Mouse (Mus musculus) hindbrain, embryonic 14.5 days (tissue): ENCODE measurements at regions not wholly inside any gene's neighbourhood (a gene's known extent, or its start where the extent isn't known, plus 50 kb on each side); places are given as distances from the start of the nearest gene placed in this dataset.
A peak's percentile ranks its signal among the peaks of the same experiment; 100 is the strongest.

ENCODE experiments used
- ATAC-seq: fragments of 200-750 bp; cut with Nextera tagmentation; 2 replicates; pipeline ENCODE4 v1.8.0; 2017; ENCODE audit warnings: moderate number of reproducible peaks, mild to moderate bottlenecking, moderate TSS enrichment, moderate library complexity; ENCODE audit not compliant: low FRiP score
- DNase-seq: peaks from one replicate; pipeline ENCODE4 v3.0.0-alpha.2; 2015; ENCODE audit warnings: low spot score
- H3K27ac ChIP-seq: fragments of 300-500 bp; sonication (generic); 2 replicates; pipeline ENCODE4 v1.5.1; 2014; ENCODE audit warnings: mild to moderate bottlenecking, moderate library complexity
- H3K27me3 ChIP-seq: fragments of 300-500 bp; sonication (generic); 2 replicates; pipeline ENCODE4 v1.6.1; 2014; ENCODE audit warnings: mild to moderate bottlenecking, low read length, mixed read lengths; ENCODE audit not compliant: control insufficient read depth, insufficient read depth
- H3K36me3 ChIP-seq: fragments of 300-500 bp; sonication (generic); replicated peaks from 2 replicates; pipeline ENCODE4 v1.6.1; 2014; ENCODE audit not compliant: control insufficient read depth, insufficient read depth
- H3K4me1 ChIP-seq: fragments of 300-500 bp; sonication (generic); replicated peaks from 2 replicates; pipeline ENCODE4 v1.6.1; 2014; ENCODE audit warnings: antibody characterized with exemption, low read length, mixed read lengths; ENCODE audit not compliant: control insufficient read depth, insufficient read depth
- H3K4me2 ChIP-seq: fragments of 300-500 bp; sonication (generic); replicated peaks from 2 replicates; pipeline ENCODE4 v1.6.1; 2014; ENCODE audit warnings: mild to moderate bottlenecking, moderate library complexity
- H3K4me3 ChIP-seq: fragments of 300-500 bp; sonication (generic); replicated peaks from 2 replicates; pipeline ENCODE4 v1.5.1; 2014; ENCODE audit warnings: mild to moderate bottlenecking, low read length
- H3K9ac ChIP-seq: fragments of 300-500 bp; sonication (generic); 2 replicates; pipeline ENCODE4 v1.6.1; 2014
- H3K9me3 ChIP-seq: fragments of 300-500 bp; sonication (generic); 2 replicates; pipeline ENCODE4 v1.6.1; 2016; ENCODE audit warnings: low read length; ENCODE audit not compliant: control insufficient read depth
- WGBS: fragments of 180-500 bp; shearing (Covaris S2); extraction: QIAGEN DNeasy Blood & Tissue Kit; methylation state at CpG from one replicate; pipeline ENCODE4 v1.1.7; 2014; 5-methylcytosine and 5-hydroxymethylcytosine counted together

DNA sequence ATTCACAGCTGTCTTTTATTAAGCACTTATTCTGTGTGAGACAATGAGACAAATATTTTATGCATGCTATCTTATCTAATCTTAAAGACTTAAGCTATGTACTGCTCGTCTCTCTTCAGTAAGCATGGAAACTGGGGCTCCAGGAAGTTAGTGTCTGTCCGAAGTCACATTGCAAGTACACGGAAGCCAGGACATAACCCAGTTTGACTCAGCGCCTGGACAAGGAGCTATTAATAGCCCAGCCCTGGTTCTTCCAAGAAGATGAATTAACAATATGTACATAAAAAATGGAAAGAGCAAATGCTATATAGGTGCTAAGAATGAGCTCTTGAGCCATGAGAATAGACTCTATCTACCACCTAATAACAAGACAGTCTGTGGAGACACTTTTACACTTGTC is 85.2 kb upstream of the Col24a1 start:
- no peak for ATAC-seq
- WGBS, result 94% methylated on average over 4 of the region's 4 CpGs

DNA sequence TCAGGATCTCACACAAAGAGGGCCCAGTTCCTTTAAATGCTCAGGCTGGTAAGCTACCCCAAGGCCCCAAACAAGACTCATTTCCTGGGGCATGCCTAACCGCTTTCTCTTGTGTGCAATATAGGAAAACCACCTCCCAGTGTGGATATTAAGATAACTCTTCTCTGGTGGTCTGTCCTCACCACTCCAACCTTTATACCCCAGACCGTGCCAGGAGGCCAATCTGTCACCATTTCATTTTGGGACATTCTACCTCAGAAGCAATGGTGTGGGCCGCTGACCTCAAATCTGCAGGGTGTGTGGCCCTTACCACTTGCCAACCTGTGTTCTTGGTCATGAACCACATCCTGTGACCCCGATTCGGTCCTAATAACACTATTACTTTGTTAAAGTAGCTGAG is 82.1 kb upstream of the Col24a1 start:
- Histone ChIP-seq H3K9me3 (no peaks in the 10 kb centered on the region), H3K27ac (no peak overlapping the region), H3K4me2 (no peak overlapping the region), H3K4me1 (no peaks in the 10 kb centered on the region), H3K36me3 (no peaks in the 10 kb centered on the region), H3K9ac (no peak overlapping the region), H3K27me3 (no peaks in the 10 kb centered on the region), H3K4me3 (no peak overlapping the region)
- no peak for DNase-seq
- ATAC-seq, result no peak
- 91% methylated on average over 5 of the region's 5 CpGs for WGBS

More for the DNA sequence above, 85.2 kb upstream of the Col24a1 start:
- no peaks in the 10 kb centered on the region for H3K27me3 ChIP-seq
- no peaks in the 10 kb centered on the region for H3K4me1 ChIP-seq
- H3K36me3 ChIP-seq, result no peaks in the 10 kb centered on the region
- no peak overlapping the region for H3K9ac ChIP-seq
- no peaks in the 10 kb centered on the region for H3K9me3 ChIP-seq
- no peak overlapping the region for H3K4me2 ChIP-seq
- no peak overlapping the region for H3K27ac ChIP-seq
- no peak for DNase-seq
- H3K4me3 ChIP-seq, result no peak overlapping the region

DNA sequence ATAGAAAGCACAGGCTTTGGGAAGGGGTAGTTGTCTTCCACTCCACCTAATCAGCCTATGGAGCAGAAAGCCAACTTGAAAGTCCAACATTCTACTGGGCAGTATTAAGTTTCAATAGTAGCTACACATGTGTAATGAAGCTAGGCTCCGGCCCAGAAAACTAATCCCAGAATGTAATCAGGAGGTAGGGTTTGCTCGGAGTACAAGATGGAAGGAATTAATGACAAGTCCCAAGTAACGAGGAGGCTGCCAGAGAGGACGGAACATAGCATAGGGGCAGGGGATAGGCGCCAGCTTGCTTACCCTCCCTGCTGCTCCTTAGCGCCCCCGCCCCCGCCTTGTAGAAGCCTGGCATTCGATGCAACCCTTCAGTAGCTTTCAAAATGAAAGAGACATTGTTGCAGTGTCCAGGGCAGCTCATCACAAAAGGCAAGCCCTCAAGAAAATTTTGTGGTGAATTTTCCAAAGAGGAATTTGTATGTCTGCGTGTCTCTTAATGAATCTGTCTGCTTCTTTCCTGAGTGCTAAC is 75.2 kb upstream of the Col24a1 start:
- no peak for DNase-seq
- Histone ChIP-seq H3K9me3 (peaks cover 2% of the 10 kb centered on the region; the same call in 1 of the 2 replicates), H3K27ac (no peak overlapping the region), H3K9ac (no peak overlapping the region), H3K4me2 (no peak overlapping the region), H3K4me1 (no peaks in the 10 kb centered on the region), H3K27me3 (no peaks in the 10 kb centered on the region), H3K36me3 (no peaks in the 10 kb centered on the region), H3K4me3 (no peak overlapping the region)
- ATAC-seq, result no peak
- 78% methylated on average over 10 of the region's 10 CpGs for WGBS

DNA sequence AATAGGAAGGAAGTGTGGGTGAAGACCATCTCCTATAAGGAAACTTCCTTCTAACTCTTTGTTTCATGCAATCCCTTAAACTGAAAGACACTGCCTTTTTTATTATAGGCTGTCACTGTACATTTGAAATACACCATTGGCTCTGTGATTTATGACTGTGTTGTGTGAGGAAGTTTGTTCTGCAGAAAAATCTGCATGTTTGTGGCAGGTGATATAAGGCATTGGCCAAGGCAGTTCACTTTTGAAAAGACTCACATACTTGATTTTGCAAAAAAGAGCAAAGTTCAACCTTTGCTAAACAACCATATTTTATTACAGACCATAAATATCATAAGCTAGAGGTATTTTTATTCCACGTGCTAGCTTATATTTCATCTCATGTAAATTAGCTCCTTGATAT is 69.3 kb upstream of the Col24a1 start:
- Histone ChIP-seq H3K27me3 (no peaks in the 10 kb centered on the region), H3K4me1 (no peaks in the 10 kb centered on the region), H3K9me3 (peaks cover 2% of the 10 kb centered on the region; the same call in 1 of the 2 replicates), H3K36me3 (no peaks in the 10 kb centered on the region), H3K27ac (no peak overlapping the region), H3K4me3 (no peak overlapping the region), H3K4me2 (no peak overlapping the region), H3K9ac (no peak overlapping the region)
- DNase-seq, result no peak
- WGBS, result 89% methylated on average over 1 of the region's 1 CpGs
- no peak for ATAC-seq

DNA sequence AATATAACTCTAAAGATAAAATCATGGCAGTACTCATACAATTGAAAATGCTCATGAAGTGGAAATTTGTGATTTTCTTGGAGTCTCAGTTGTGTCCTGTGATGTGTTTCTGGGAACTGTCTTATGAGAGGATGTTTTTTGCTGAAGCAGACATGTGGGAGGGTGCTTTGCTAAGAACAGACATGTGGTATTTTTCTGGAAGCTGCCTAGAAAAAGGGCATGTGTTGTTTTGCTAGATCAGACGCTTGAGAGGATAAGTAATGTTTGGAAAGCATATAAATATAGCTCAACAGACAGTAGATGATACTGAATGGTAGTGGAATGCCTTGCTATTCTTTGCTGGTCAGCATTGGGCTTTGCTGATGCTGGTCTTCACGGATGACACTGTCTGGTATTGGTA is 68.2 kb upstream of the Col24a1 start:
- Histone ChIP-seq H3K4me3 (no peak overlapping the region), H3K27ac (no peak overlapping the region), H3K36me3 (no peaks in the 10 kb centered on the region), H3K9ac (no peak overlapping the region), H3K4me2 (no peak overlapping the region), H3K4me1 (no peaks in the 10 kb centered on the region), H3K9me3 (peaks cover 2% of the 10 kb centered on the region; the same call in 1 of the 2 replicates), H3K27me3 (no peaks in the 10 kb centered on the region)
- WGBS, result 84% methylated on average over 2 of the region's 2 CpGs
- no peak for ATAC-seq
- DNase-seq, result no peak

DNA sequence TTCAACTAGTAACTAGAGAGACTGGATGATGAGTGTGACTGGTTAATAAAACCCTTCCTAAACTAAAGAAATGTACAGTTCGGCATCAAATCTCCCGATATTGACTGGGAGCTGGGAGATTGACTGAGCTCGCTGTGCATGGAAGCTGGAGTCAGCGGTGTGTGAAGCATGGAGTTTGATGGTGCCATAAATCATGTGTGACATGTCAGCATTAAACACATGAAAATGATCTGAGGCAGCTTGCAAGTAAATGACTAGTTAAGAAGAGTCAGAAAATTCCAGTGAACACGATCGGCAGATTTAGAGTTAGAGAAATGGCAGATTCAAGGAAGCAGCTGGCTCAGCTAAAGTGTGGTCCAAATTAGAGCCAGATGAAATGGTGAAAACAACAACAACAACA is 61.6 kb upstream of the Col24a1 start:
- Histone ChIP-seq H3K27ac (no peak overlapping the region), H3K4me2 (no peak overlapping the region), H3K9me3 (no peaks in the 10 kb centered on the region), H3K9ac (no peak overlapping the region), H3K27me3 (no peaks in the 10 kb centered on the region), H3K4me1 (no peaks in the 10 kb centered on the region), H3K4me3 (no peak overlapping the region), H3K36me3 (no peaks in the 10 kb centered on the region)
- DNase-seq, result peak; percentile 34
- 71% methylated on average over 6 of the region's 6 CpGs for WGBS
- ATAC-seq, result no peak

DNA sequence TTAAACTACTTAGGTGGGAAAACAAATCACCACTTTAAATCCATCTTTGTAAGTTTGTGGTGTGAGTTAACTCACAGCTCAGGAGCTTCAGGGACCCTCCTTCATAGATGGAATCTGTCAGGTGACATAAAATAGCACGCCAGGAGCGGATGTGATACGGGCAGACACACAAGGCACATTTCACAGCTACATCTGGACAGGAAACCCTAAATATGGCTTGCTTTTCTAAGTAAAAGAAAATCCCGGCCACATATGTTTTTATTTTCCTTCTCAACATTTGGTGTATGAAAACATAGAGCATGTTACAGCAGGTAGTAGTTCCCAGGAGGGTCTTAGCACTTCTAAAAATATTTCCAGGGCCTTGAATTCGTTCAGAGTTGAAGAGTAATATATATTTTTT is 50.1 kb upstream of the Col24a1 start:
- Histone ChIP-seq H3K27me3 (no peaks in the 10 kb centered on the region), H3K36me3 (no peaks in the 10 kb centered on the region), H3K9ac (no peak overlapping the region), H3K4me2 (no peak overlapping the region), H3K4me3 (no peak overlapping the region), H3K27ac (no peak overlapping the region), H3K4me1 (no peaks in the 10 kb centered on the region), H3K9me3 (no peaks in the 10 kb centered on the region)
- DNase-seq (no peak), ATAC-seq (no peak)
- 81% methylated on average over 5 of the region's 5 CpGs for WGBS
